Mouse (Mus musculus): ENCODE results near the gene Nkx2-5. TPM values are rescaled to one million over a fixed set of nuclear protein-coding genes. Genes with fewer than 3 reads are reported as not detected.

Nkx2-5 gene
- total RNA-seq (2021) = 10 to 100 TPM; 87.1 to 96.3 TPM
- 72.6 and 104 TPM in 2 replicates for polyA plus RNA-seq (2012; rRNA removed)
- long read RNA-seq, transcript Nkx2-5-201 (2 exons, 1,525 nt) = major isoform, 109 of 116 reads
- long read RNA-seq, partial matches to known transcripts = 0 of 116 reads
- long read RNA-seq, other reads (novel, unspliced or antisense) = 5 of 116 reads

GRCm38 (mm10) chr17:26844909-26845148 is at the start of gene Nkx2-5:
Nkx2-5 (minus strand) TSS chr17:26845009.
- Histone ChIP-seq H3K4me1 (ENCODE audit: control insufficient read depth, insufficient read depth, low read length) (no peaks in the 10 kb centered on the region), H3K79me2 (replicated peaks; ENCODE audit: control insufficient read depth, insufficient read depth, low read length) (0 out of 2 replicates have a peak, but pooled peaks cover 3% of the 10 kb centered on the region), H3K27ac (peak within 1 kb of the TSS; percentile 83), H3K4me3 (peak within 1 kb of the TSS; percentile 40), H3K27me3 (ENCODE audit: control insufficient read depth, insufficient read depth, low read length) (peaks cover 8% of the 10 kb centered on the region), H3K9ac (ENCODE audit: low read depth, low read length) (peak within 1 kb of the TSS; percentile 89), H3K36me3 (ENCODE audit: control insufficient read depth, insufficient read depth, low read length) (no peaks in the 10 kb centered on the region)
- no peak for DNase-seq
- intact Hi-C loops (cut with DNase I) = no loop called here
- 0% methylated on average over 5 of the region's 5 CpGs for WGBS
- no peak for TF ChIP-seq CTCF (IDR thresholded peaks at IDR 0.05)
- no peak for TF ChIP-seq POLR2A (IDR thresholded peaks at IDR 0.05; ENCODE audit: insufficient read depth, low read depth, low read length)
- TF ChIP-seq EP300 (IDR thresholded peaks at IDR 0.05; ENCODE audit: insufficient read depth, low read depth, low read length) = no peak

GRCm38 (mm10) chr17:26894342-26894741 is 49.5 kb upstream of the Nkx2-5 start:
- Histone ChIP-seq H3K9ac (ENCODE audit: low read depth, low read length) (no peak overlapping the region), H3K4me3 (no peak overlapping the region), H3K27me3 (ENCODE audit: control insufficient read depth, insufficient read depth, low read length) (no peaks in the 10 kb centered on the region), H3K36me3 (ENCODE audit: control insufficient read depth, insufficient read depth, low read length) (no peaks in the 10 kb centered on the region), H3K4me1 (ENCODE audit: control insufficient read depth, insufficient read depth, low read length) (peaks cover 6% of the 10 kb centered on the region), H3K79me2 (replicated peaks; ENCODE audit: control insufficient read depth, insufficient read depth, low read length) (no peaks in the 10 kb centered on the region), H3K27ac (no peak overlapping the region)
- DNase-seq = no peak
- 76% methylated on average over 6 of the region's 6 CpGs for WGBS
- TF ChIP-seq POLR2A (IDR thresholded peaks at IDR 0.05; ENCODE audit: insufficient read depth, low read depth, low read length) (no peak), CTCF (IDR thresholded peaks at IDR 0.05) (no peak), EP300 (IDR thresholded peaks at IDR 0.05; ENCODE audit: insufficient read depth, low read depth, low read length) (no peak)
- intact Hi-C loops (cut with DNase I) = no loop called here

- H3K4me1 ChIP-seq (ENCODE audit: control insufficient read depth, insufficient read depth, low read length) = peaks cover 6% of the 10 kb centered on the region
- no peak for TF ChIP-seq EP300 (IDR thresholded peaks at IDR 0.05; ENCODE audit: insufficient read depth, low read depth, low read length)
- TF ChIP-seq POLR2A (IDR thresholded peaks at IDR 0.05; ENCODE audit: insufficient read depth, low read depth, low read length) = no peak
- TF ChIP-seq CTCF (IDR thresholded peaks at IDR 0.05) = no peak
- no peaks in the 10 kb centered on the region for H3K27me3 ChIP-seq (ENCODE audit: control insufficient read depth, insufficient read depth, low read length)
- no peak for DNase-seq
- 52% methylated on average over 6 of the region's 6 CpGs for WGBS
- H3K9ac ChIP-seq (ENCODE audit: low read depth, low read length) = no peak overlapping the region
- no peak overlapping the region for H3K4me3 ChIP-seq
- no peaks in the 10 kb centered on the region for H3K79me2 ChIP-seq (replicated peaks; ENCODE audit: control insufficient read depth, insufficient read depth, low read length)
- H3K36me3 ChIP-seq (ENCODE audit: control insufficient read depth, insufficient read depth, low read length) = no peaks in the 10 kb centered on the region
- H3K27ac ChIP-seq = peak overlapping the region; percentile 79
- intact Hi-C loops (cut with DNase I) = no loop called here
These were observed 48.7 kb upstream of the Nkx2-5 start for GRCm38 (mm10) chr17:26893492-26893891.

GRCm38 (mm10) chr17:26892635-26893375 is 48.0 kb upstream of the Nkx2-5 start:
- TF ChIP-seq EP300 (IDR thresholded peaks at IDR 0.05; ENCODE audit: insufficient read depth, low read depth, low read length) (peak; percentile 69), POLR2A (IDR thresholded peaks at IDR 0.05; ENCODE audit: insufficient read depth, low read depth, low read length) (peak; percentile 55), CTCF (IDR thresholded peaks at IDR 0.05) (no peak)
- Histone ChIP-seq H3K4me1 (ENCODE audit: control insufficient read depth, insufficient read depth, low read length) (peaks cover 6% of the 10 kb centered on the region), H3K4me3 (peak overlapping the region; percentile 37), H3K9ac (ENCODE audit: low read depth, low read length) (peak overlapping the region; percentile 15), H3K36me3 (ENCODE audit: control insufficient read depth, insufficient read depth, low read length) (no peaks in the 10 kb centered on the region), H3K27me3 (ENCODE audit: control insufficient read depth, insufficient read depth, low read length) (no peaks in the 10 kb centered on the region), H3K27ac (peak overlapping the region; percentile 79), H3K79me2 (replicated peaks; ENCODE audit: control insufficient read depth, insufficient read depth, low read length) (no peaks in the 10 kb centered on the region)
- WGBS = 20% methylated on average over 16 of the region's 16 CpGs
- peak; percentile 50 to 72 for DNase-seq
- intact Hi-C loops (cut with DNase I) = no loop called here

- no peak for DNase-seq
- Histone ChIP-seq H3K27me3 (ENCODE audit: control insufficient read depth, insufficient read depth, low read length) (no peaks in the 10 kb centered on the region), H3K4me3 (no peak overlapping the region), H3K36me3 (ENCODE audit: control insufficient read depth, insufficient read depth, low read length) (no peaks in the 10 kb centered on the region), H3K27ac (no peak overlapping the region), H3K4me1 (ENCODE audit: control insufficient read depth, insufficient read depth, low read length) (peaks cover 10% of the 10 kb centered on the region), H3K79me2 (replicated peaks; ENCODE audit: control insufficient read depth, insufficient read depth, low read length) (no peaks in the 10 kb centered on the region), H3K9ac (ENCODE audit: low read depth, low read length) (no peak overlapping the region)
- WGBS = 7% methylated on average over 3 of the region's 3 CpGs
- no peak for TF ChIP-seq EP300 (IDR thresholded peaks at IDR 0.05; ENCODE audit: insufficient read depth, low read depth, low read length)
- no peak for TF ChIP-seq CTCF (IDR thresholded peaks at IDR 0.05)
- no peak for TF ChIP-seq POLR2A (IDR thresholded peaks at IDR 0.05; ENCODE audit: insufficient read depth, low read depth, low read length)
- intact Hi-C loops (cut with DNase I) = loop anchor here (2.0 to 5.0 kb wide), 4 partner anchors 59 to 426 kb away; partner anchors contain the start of gene Atp6v0e
These were observed 43.1 kb upstream of the Nkx2-5 start for GRCm38 (mm10) chr17:26887926-26888325.
